Mouse (Mus musculus) adrenal gland, postnatal 25 days (tissue): ENCODE measurements around the gene Bcan. TPM values are rescaled to one million over a fixed set of nuclear protein-coding genes. Genes with fewer than 3 reads are reported as not detected.

Experiments
- DNase-seq: peaks from one replicate; pipeline ENCODE4 v3.0.0; 2021; ENCODE audit warnings: mixed read lengths
- total RNA-seq: library from RNA; stranded (reverse); gene quantifications from 2 replicates; pipeline ENCODE4 v1.2.3, GENCODE M21; 2021

Bcan gene
- total RNA-seq, 1 experiment from 2014 or later = 74.9 TPM

GRCm38 (mm10) chr3:87944838-87945600 lies 55.0 kb downstream of the Bcan start:
- no peak for DNase-seq

- DNase-seq = no peak
These were observed 56.4 kb downstream of the Bcan start for GRCm38 (mm10) chr3:87943586-87943985.

- no peak for DNase-seq
These were observed 57.6 kb downstream of the Bcan start for GRCm38 (mm10) chr3:87942471-87942870.

- no peak for DNase-seq
These were observed 59.4 kb downstream of the Bcan start for GRCm38 (mm10) chr3:87940611-87941010.

Other genes starting within 250 kb of the Bcan start
- gene Ntrk1, start 205.1 kb downstream of the Bcan start, total RNA-seq = 0.95 and 3.7 TPM in 2 replicates
- 0.81 and 1.0 TPM in 2 replicates for gene Insrr, start 203.3 kb downstream of the Bcan start, total RNA-seq
- 20.7 and 23.0 TPM in 2 replicates for gene Pear1, start 175.9 kb downstream of the Bcan start, total RNA-seq
- 0.15 TPM in 1 of 2 replicates, not detected in the other for gene Sh2d2a, start 153.5 kb downstream of the Bcan start, total RNA-seq
- 55.3 and 56.1 TPM in 2 replicates for gene Prcc, start 114.6 kb downstream of the Bcan start, total RNA-seq
- 173 and 198 TPM in 2 replicates for gene Hdgf, start 93.9 kb downstream of the Bcan start, total RNA-seq
- gene Mrpl24, start 80.7 kb downstream of the Bcan start, total RNA-seq = 113 and 156 TPM in 2 replicates
- 22.7 and 22.8 TPM in 2 replicates for gene Isg20l2, start 69.9 kb downstream of the Bcan start, total RNA-seq
- 17.9 and 24.1 TPM in 2 replicates for gene Rrnad1, start 69.5 kb downstream of the Bcan start, total RNA-seq
- not detected in 2 replicates for gene Crabp2, start 51.6 kb downstream of the Bcan start, total RNA-seq
- gene Nes, start 29.2 kb downstream of the Bcan start, total RNA-seq = 8.7 and 9.3 TPM in 2 replicates
- not detected in 2 replicates for gene Hapln2, start 27.4 kb upstream of the Bcan start, total RNA-seq
- gene Gpatch4, start 42.9 kb upstream of the Bcan start, total RNA-seq = 14.1 and 23.4 TPM in 2 replicates
- 126 and 140 TPM in 2 replicates for gene Naxe, start 58.3 kb upstream of the Bcan start, total RNA-seq
- not detected in 2 replicates for gene Ttc24, start 78.1 kb upstream of the Bcan start, total RNA-seq
- gene Iqgap3, start 81.7 kb upstream of the Bcan start, total RNA-seq = 4.5 and 5.9 TPM in 2 replicates
- gene Mef2d, start 142.1 kb upstream of the Bcan start, total RNA-seq = 104 TPM in 2 replicates